Mouse (Mus musculus): ENCODE measurements around the gene Pdcd6ip. TPM values are rescaled to one million over a fixed set of nuclear protein-coding genes. Genes with fewer than 3 reads are reported as not detected.

Pdcd6ip gene
- polyA plus RNA-seq (2014; fragmentation: Nextera tagmentation; extraction: Ambion mirVana), result 49.4 and 49.6 TPM in 2 replicates

DNA sequence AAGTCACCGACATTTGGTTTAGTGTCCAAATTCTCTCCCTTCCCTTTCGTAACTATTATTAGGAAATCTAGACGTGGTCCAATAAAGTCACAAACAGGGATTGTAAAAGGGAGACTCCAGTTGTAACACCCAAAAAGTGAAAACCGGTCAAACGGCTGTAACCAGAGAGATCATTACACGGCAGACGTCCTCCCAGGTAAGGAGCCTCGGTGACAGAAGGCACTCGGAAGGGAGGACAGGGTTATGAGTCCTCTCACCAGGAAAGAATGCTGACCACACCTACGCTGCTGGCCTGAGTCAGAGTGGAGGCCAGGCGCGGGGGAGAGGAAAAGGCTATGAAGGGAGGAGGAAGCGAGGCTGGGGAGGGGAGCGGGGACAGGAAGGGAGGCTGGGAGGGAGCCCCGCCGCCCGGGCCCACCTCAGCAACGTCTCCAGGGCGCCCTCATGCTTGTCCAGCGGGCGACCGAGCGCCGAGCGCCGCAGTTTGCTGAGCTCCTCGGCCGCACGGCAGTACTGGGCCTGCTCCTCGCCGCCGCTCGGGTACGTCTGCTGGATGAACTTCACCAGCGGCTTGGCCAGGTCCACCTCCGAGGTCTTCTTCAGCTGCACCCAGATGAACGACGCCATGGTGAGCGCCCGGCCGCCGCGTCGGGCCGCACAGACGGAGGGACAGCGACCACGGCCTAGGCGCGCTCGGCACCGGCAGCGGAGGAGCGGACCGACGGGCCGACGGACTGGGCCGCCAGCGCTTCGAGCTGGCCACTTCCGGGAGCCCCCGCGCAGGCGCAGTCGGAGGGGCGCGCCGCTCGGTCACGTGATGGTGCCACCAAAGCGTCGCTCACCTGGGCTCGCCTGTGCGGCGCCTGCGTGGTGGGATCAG, at the start of gene Pdcd6ip:
Gene Pdcd6ip (minus strand): TSS at position 779 of the 880 bp plus-strand sequence.
- H3K27me3 ChIP-seq (ENCODE audit: control insufficient read depth, insufficient read depth, low read length), result no peaks in the 10 kb centered on the region; the same call in 1 of the 2 replicates
- WGBS, result 2% methylated on average over 71 of the region's 77 CpGs
- no peaks in the 10 kb centered on the region for H3K9me3 ChIP-seq (ENCODE audit: control insufficient read depth, low read length)
- H3K4me3 ChIP-seq (ENCODE audit: low read depth, low read length), result peak within 1 kb of the TSS; percentile 93
- peak; percentile 99 for DNase-seq (ENCODE audit: low spot score, missing footprints)
- peak within 1 kb of the TSS; percentile 44 for H3K27ac ChIP-seq (ENCODE audit: low read depth, low read length)
- no peaks in the 10 kb centered on the region for H3K36me3 ChIP-seq (ENCODE audit: control insufficient read depth, insufficient read depth, low read length)
- ATAC-seq (ENCODE audit: low FRiP score), result peak; percentile 93
- peaks cover 15% of the 10 kb centered on the region for H3K4me1 ChIP-seq (ENCODE audit: control insufficient read depth, insufficient read depth, low read length)
- peak within 1 kb of the TSS; percentile 88 for H3K4me2 ChIP-seq
- peak within 1 kb of the TSS; percentile 96 for H3K9ac ChIP-seq (ENCODE audit: low read length)

DNA sequence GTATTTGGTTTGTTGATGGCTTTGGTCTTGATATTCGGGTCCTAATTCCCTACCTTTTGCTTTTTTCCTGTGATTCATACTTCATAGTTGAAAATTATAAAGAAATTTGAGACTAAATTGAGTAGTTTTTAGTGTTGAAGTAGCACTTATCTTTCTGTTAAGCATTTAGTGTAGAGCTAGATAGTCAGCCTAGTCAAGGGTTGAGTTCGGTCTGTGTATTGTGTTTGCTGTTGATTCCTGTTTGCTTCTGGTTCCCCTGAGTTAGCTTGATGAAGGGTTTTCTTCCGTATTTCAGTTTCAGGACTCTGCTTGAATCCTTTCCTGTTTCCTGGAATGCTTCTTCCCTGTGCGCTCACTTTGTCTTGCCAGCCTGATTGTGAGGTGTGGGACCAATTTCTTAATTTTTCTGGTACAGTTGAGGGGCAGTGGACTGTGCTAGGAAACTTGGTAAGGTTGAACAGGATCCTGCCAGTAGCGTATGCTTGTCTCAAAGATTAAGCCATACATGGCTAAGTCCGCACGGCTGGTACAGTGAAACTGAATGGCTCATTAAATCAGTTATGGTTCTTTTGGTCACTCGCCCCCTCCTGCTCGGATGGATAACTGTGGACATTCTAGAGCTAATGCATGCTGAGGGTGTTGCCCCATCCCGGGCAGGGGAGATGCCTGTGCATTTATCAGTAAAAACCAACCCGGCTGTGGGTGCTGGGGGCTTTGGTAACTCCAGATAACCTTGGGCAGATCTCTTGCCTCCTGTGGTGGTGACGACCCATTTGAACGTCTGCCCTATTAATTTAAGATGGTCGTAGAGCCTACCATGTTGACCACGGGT, 48.0 kb upstream of the Pdcd6ip start:
- ATAC-seq (ENCODE audit: low FRiP score) (no peak), DNase-seq (ENCODE audit: low spot score, missing footprints) (no peak)
- H3K4me3 ChIP-seq (ENCODE audit: low read depth, low read length), result no peak overlapping the region
- H3K9me3 ChIP-seq (ENCODE audit: control insufficient read depth, low read length), result no peaks in the 10 kb centered on the region; the same call in 1 of the 2 replicates
- no peak overlapping the region for H3K9ac ChIP-seq (ENCODE audit: low read length)
- no peak overlapping the region for H3K27ac ChIP-seq (ENCODE audit: low read depth, low read length)
- no peaks in the 10 kb centered on the region for H3K4me1 ChIP-seq (ENCODE audit: control insufficient read depth, insufficient read depth, low read length)
- no peaks in the 10 kb centered on the region for H3K27me3 ChIP-seq (ENCODE audit: control insufficient read depth, insufficient read depth, low read length)
- H3K4me2 ChIP-seq, result no peak overlapping the region
- H3K36me3 ChIP-seq (ENCODE audit: control insufficient read depth, insufficient read depth, low read length), result no peaks in the 10 kb centered on the region
- WGBS, result 91% methylated on average over 15 of the region's 15 CpGs

DNA sequence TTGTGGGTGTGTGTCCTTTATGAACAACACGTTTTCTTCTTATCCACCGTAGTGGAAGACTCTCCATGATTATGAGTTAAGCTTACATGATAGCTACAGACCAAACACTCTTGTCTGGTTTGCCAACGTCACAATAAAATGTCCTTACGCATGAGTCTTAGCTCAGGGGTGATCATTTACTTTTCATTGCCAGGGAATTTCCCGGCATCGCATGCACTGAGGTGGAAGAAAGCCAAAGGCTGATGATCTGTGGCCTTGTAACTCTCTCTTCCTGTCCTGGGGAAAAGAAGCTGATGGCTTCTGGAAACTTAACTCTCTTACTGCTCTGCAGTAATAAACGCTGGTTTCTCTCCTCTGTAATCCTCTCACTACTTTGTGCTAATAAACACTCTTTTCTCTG, 41.3 kb upstream of the Pdcd6ip start:
- no peaks in the 10 kb centered on the region for H3K27me3 ChIP-seq (ENCODE audit: control insufficient read depth, insufficient read depth, low read length)
- no peaks in the 10 kb centered on the region for H3K9me3 ChIP-seq (ENCODE audit: control insufficient read depth, low read length)
- whole genome bisulfite sequencing, result 91% methylated on average over 7 of the region's 7 CpGs
- H3K36me3 ChIP-seq (ENCODE audit: control insufficient read depth, insufficient read depth, low read length), result no peaks in the 10 kb centered on the region
- no peak overlapping the region for H3K4me3 ChIP-seq (ENCODE audit: low read depth, low read length)
- no peak overlapping the region for H3K27ac ChIP-seq (ENCODE audit: low read depth, low read length)
- DNase-seq (ENCODE audit: low spot score, missing footprints) (no peak), ATAC-seq (ENCODE audit: low FRiP score) (no peak)
- no peak overlapping the region for H3K9ac ChIP-seq (ENCODE audit: low read length)
- no peaks in the 10 kb centered on the region for H3K4me1 ChIP-seq (ENCODE audit: control insufficient read depth, insufficient read depth, low read length)
- H3K4me2 ChIP-seq, result no peak overlapping the region

GRCm38 (mm10) chr9:113743291-113743690, 35.2 kb upstream of the Pdcd6ip start:
- Histone ChIP-seq H3K27ac (ENCODE audit: low read depth, low read length) (no peak overlapping the region), H3K27me3 (ENCODE audit: control insufficient read depth, insufficient read depth, low read length) (no peaks in the 10 kb centered on the region), H3K9ac (ENCODE audit: low read length) (no peak overlapping the region), H3K4me1 (ENCODE audit: control insufficient read depth, insufficient read depth, low read length) (peaks cover 11% of the 10 kb centered on the region), H3K4me2 (no peak overlapping the region), H3K36me3 (ENCODE audit: control insufficient read depth, insufficient read depth, low read length) (no peaks in the 10 kb centered on the region), H3K9me3 (ENCODE audit: control insufficient read depth, low read length) (no peaks in the 10 kb centered on the region), H3K4me3 (ENCODE audit: low read depth, low read length) (no peak overlapping the region)
- ATAC-seq (ENCODE audit: low FRiP score), result no peak
- DNase-seq (ENCODE audit: low spot score, missing footprints), result no peak
- WGBS, result 64% methylated on average over 3 of the region's 3 CpGs

GRCm38 (mm10) chr9:113742361-113742794, 34.3 kb upstream of the Pdcd6ip start:
- Histone ChIP-seq H3K9me3 (ENCODE audit: control insufficient read depth, low read length) (no peaks in the 10 kb centered on the region), H3K9ac (ENCODE audit: low read length) (peak overlapping the region; percentile 88), H3K4me2 (peak overlapping the region; percentile 62), H3K27me3 (ENCODE audit: control insufficient read depth, insufficient read depth, low read length) (no peaks in the 10 kb centered on the region), H3K4me1 (ENCODE audit: control insufficient read depth, insufficient read depth, low read length) (peaks cover 11% of the 10 kb centered on the region), H3K4me3 (ENCODE audit: low read depth, low read length) (peak overlapping the region; percentile 95), H3K27ac (ENCODE audit: low read depth, low read length) (no peak overlapping the region), H3K36me3 (ENCODE audit: control insufficient read depth, insufficient read depth, low read length) (no peaks in the 10 kb centered on the region)
- WGBS, result 11% methylated on average over 17 of the region's 17 CpGs
- DNase-seq (ENCODE audit: low spot score, missing footprints) (peak; percentile 91), ATAC-seq (ENCODE audit: low FRiP score) (no peak)

- no peaks in the 10 kb centered on the region for H3K9me3 ChIP-seq (ENCODE audit: control insufficient read depth, low read length)
- no peaks in the 10 kb centered on the region for H3K36me3 ChIP-seq (ENCODE audit: control insufficient read depth, insufficient read depth, low read length)
- peaks cover 11% of the 10 kb centered on the region for H3K4me1 ChIP-seq (ENCODE audit: control insufficient read depth, insufficient read depth, low read length)
- DNase-seq (ENCODE audit: low spot score, missing footprints) (peak; percentile 96), ATAC-seq (ENCODE audit: low FRiP score) (peak; percentile 89)
- H3K4me2 ChIP-seq, result peak overlapping the region; percentile 62
- H3K27ac ChIP-seq (ENCODE audit: low read depth, low read length), result peak overlapping the region; percentile 61
- WGBS, result under 1% methylated on average over 58 of the region's 64 CpGs
- peak overlapping the region; percentile 88 for H3K9ac ChIP-seq (ENCODE audit: low read length)
- no peaks in the 10 kb centered on the region for H3K27me3 ChIP-seq (ENCODE audit: control insufficient read depth, insufficient read depth, low read length)
- peak overlapping the region; percentile 95 for H3K4me3 ChIP-seq (ENCODE audit: low read depth, low read length)
Observed at GRCm38 (mm10) chr9:113741637-113742137, 33.6 kb upstream of the Pdcd6ip start.

DNA sequence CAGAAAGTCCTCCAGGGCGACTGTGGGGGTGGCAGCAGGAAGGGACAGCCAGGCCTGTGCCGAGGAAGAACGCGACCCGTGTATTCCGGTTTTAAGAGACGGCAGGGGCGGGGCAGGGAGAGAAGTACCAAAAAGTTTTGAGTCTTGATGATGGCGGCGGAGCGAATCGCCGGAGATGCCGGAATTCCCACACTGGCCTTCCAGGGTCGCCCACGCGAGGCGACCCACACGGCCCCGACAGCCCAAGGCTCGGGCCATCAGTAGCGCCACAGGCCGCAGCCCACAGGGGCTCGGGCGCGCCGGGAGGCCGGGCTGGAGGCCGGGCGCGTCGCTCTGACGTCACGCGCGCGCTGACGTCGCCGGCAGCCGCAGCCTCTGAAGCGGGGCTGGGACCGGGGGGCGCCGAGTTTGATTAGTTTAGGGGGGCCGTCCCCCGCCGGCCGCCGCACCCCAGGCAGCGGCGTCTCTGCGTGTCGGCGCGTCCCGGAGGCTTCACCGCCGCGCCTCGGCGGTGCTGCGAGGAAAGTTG, 33.1 kb upstream of the Pdcd6ip start, which contains the start of gene Clasp2:
Gene Clasp2 (plus strand): TSS at position 366 of the 529 bp plus-strand sequence.
- Histone ChIP-seq H3K9me3 (ENCODE audit: control insufficient read depth, low read length) (no peaks in the 10 kb centered on the region), H3K4me2 (peak within 1 kb of the TSS; percentile 62), H3K9ac (ENCODE audit: low read length) (peak within 1 kb of the TSS; percentile 88), H3K27ac (ENCODE audit: low read depth, low read length) (peak within 1 kb of the TSS; percentile 61), H3K27me3 (ENCODE audit: control insufficient read depth, insufficient read depth, low read length) (no peaks in the 10 kb centered on the region), H3K4me3 (ENCODE audit: low read depth, low read length) (peak within 1 kb of the TSS; percentile 95), H3K36me3 (ENCODE audit: control insufficient read depth, insufficient read depth, low read length) (no peaks in the 10 kb centered on the region), H3K4me1 (ENCODE audit: control insufficient read depth, insufficient read depth, low read length) (peaks cover 11% of the 10 kb centered on the region)
- WGBS, result under 1% methylated on average over 58 of the region's 63 CpGs
- ATAC-seq (ENCODE audit: low FRiP score) (peak; percentile 98), DNase-seq (ENCODE audit: low spot score, missing footprints) (peak; percentile 99)

DNA sequence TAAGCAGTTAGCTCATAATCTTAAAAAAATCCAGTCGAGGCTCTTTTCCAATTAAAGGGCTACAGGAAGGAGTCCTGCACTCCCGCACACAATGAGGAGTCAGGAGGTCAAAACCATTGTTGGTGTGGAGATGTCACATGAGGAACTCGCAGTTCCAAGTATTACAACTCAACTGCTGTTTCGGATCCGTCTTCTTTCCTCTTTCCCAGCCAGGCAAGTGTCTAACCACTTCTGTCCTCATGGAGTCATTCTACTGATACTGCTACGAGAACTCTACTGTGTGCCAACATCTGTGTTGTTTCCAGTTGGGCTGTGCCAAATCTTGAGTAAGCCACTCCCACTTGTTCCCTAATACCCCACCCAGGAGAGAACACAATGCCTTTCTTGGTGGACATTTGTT, 30.9 kb upstream of the Pdcd6ip start:
- Histone ChIP-seq H3K9me3 (ENCODE audit: control insufficient read depth, low read length) (no peaks in the 10 kb centered on the region), H3K4me1 (ENCODE audit: control insufficient read depth, insufficient read depth, low read length) (peaks cover 11% of the 10 kb centered on the region), H3K4me2 (no peak overlapping the region), H3K36me3 (ENCODE audit: control insufficient read depth, insufficient read depth, low read length) (no peaks in the 10 kb centered on the region), H3K27me3 (ENCODE audit: control insufficient read depth, insufficient read depth, low read length) (no peaks in the 10 kb centered on the region), H3K27ac (ENCODE audit: low read depth, low read length) (no peak overlapping the region), H3K9ac (ENCODE audit: low read length) (no peak overlapping the region), H3K4me3 (ENCODE audit: low read depth, low read length) (no peak overlapping the region)
- WGBS, result 81% methylated on average over 6 of the region's 6 CpGs
- DNase-seq (ENCODE audit: low spot score, missing footprints), result no peak
- ATAC-seq (ENCODE audit: low FRiP score), result no peak
